Mouse (Mus musculus): ENCODE data around the gene Adat1.

DNA sequence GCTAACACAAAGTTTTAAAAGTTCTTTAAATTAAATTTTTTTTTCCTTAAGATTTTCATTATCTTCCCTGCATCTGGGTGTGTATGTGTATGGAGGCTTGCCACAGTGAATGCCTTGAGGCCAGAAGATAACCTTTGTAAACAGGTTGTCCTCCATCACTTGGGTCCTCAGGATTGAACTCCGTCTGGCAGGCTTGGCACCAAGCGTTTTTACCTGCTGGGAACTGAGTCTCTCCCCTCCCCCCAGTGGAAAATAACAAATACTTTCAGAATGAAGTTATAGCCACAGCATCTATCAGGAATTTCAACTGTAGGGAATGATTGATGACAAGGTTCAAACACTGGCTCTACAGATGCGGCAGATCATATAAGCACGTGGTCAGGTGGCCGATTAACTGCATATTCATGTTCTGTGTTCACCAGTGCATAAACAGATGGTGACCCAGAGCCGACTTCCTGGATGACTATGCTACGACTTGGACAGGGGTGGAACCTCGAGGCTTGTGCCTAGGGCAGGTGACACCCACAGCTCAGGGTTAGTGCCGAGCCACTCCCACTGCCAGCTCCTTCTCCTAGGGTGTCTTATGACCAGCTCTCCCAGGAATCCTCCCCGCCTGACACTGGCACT is 52.5 kb downstream of the Adat1 start:
- TF ChIP-seq POLR2A (IDR thresholded peaks at IDR 0.05; ENCODE audit: low read depth, low read length) (no peak), CTCF (IDR thresholded peaks at IDR 0.05; ENCODE audit: borderline replicate concordance, insufficient read depth, low read length) (no peak)
